In the genomic region with DNA sequence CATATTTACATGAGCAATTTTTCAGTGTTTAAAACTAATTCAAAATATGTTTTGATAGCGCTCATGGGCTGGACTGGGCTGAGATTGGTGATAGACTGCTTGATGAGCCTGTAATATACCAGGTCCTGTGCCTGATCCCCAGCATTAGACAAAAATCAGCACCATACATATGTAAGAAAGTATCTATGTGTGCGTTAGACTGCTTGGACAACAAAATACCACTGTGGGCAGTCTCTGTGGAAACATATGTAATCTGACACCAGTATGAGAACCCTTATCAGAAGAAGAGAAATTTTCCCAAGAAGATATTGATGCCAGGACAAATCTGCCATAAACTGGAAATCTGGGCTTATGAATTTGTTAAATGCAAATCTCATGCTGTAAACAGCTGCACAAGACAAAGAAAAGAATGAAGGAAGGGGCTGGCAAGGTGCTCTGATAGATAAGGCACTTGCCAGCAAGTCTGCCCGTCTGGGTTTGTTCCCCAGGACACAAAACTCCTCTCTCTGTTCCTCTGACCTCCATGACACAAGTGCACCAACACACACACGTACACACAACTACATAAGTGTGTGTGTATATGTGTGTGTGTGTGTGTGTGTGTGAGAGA, we compare ENCODE assay signal across 14 mouse cellular contexts. TPM values are rescaled to one million over a fixed set of nuclear protein-coding genes. Genes with fewer than 3 reads are reported as not detected.
DNase-seq lines count a peak whose midpoint lies in the region; ATAC-seq and TF ChIP-seq lines count a peak whose summit lies in the region.
"Had no signal": no experiment of that assay in that cellular context is flagged by ENCODE, and none has a peak within 500 bp of the region (broad histone marks: within the 10 kb centered on the region; RNA-seq: fewer than 3 reads in every experiment).

No protein-coding gene starts in this region.

- TF ChIP-seq POLR2A in heart, adult 2 months (IDR thresholded peaks at IDR 0.05; ENCODE audit: insufficient read depth, low read depth, low read length) = no peak
- TF ChIP-seq POLR2A in lung, adult 2 months (IDR thresholded peaks at IDR 0.05; ENCODE audit: borderline replicate concordance, extremely low read depth, low read depth, low read length) = no peak

- 35% methylated on average over 4 of the region's 4 CpGs for WGBS in heart, adult 2 months
- WGBS in lung, adult 2 months = 32% methylated on average over 4 of the region's 4 CpGs
- 50% methylated on average over 4 of the region's 4 CpGs for WGBS in liver, postnatal 0 days (ENCODE audit: insufficient replicate concordance)

- no peaks in the 10 kb centered on the region for H3K9me3 ChIP-seq in liver, postnatal 0 days (ENCODE audit: low read length)
- H3K9me3 ChIP-seq: forebrain, embryonic 15.5 days; hindbrain, embryonic 15.5 days had no signal

- H3K9ac ChIP-seq in heart, adult 2 months (ENCODE audit: low read depth, low read length) = 0 out of 2 replicates have a peak overlapping the region, but pooled peaks have one; percentile 52
- no peak overlapping the region for H3K9ac ChIP-seq in liver, postnatal 0 days (replicated peaks)
- H3K9ac ChIP-seq: forebrain, embryonic 15.5 days; hindbrain, embryonic 15.5 days had no signal

- peak overlapping the region; percentile 71 for H3K27ac ChIP-seq in heart, adult 2 months
- H3K27ac ChIP-seq in liver, postnatal 0 days (ENCODE audit: low read depth) = peak overlapping the region; percentile 73
- H3K27ac ChIP-seq: forebrain, embryonic 15.5 days; hindbrain, embryonic 15.5 days had no signal

- no peak for DNase-seq in heart, adult 2 months
- DNase-seq in heart, postnatal 4 days = no peak
- DNase-seq in lung, adult 2 months = no peak
- no peak for DNase-seq in lung, postnatal 4 days
- DNase-seq in MEL-GATA-1-ER (ENCODE audit: extremely low read depth, low read depth) = peak; percentile 72
- DNase-seq in liver, postnatal 0 days = no peak
- no peak for DNase-seq in adrenal gland, adult 8-10 months
- no peak for DNase-seq in right cerebral cortex, adult 2 months (ENCODE audit: low spot score in 2 of 2)
- DNase-seq: cerebellum, adult 8-10 months; embryo, embryonic 11 days; gastrocnemius, postnatal 14 days; kidney, adult 8-10 months had no signal

- H3K27me3 ChIP-seq in heart, adult 2 months (ENCODE audit: control insufficient read depth, insufficient read depth, low read length) = no peaks in the 10 kb centered on the region
- H3K27me3 ChIP-seq in liver, postnatal 0 days (ENCODE audit: insufficient read depth, low read length) = no peaks in the 10 kb centered on the region
- H3K27me3 ChIP-seq: forebrain, embryonic 15.5 days; hindbrain, embryonic 15.5 days had no signal

- ATAC-seq in liver, postnatal 0 days = no peak
- ATAC-seq: forebrain, embryonic 15.5 days had no signal

- no peak for TF ChIP-seq EP300 in heart, adult 2 months (IDR thresholded peaks at IDR 0.05; ENCODE audit: insufficient read depth, low read depth, low read length)
- TF ChIP-seq EP300 in liver, postnatal 0 days (IDR thresholded peaks at IDR 0.05; ENCODE audit: low read depth) = no peak

- H3K36me3 ChIP-seq in heart, adult 2 months (ENCODE audit: control insufficient read depth, insufficient read depth, low read length) = peaks cover 44% of the 10 kb centered on the region
- H3K36me3 ChIP-seq in liver, postnatal 0 days (replicated peaks; ENCODE audit: insufficient read depth, low read length) = no peaks in the 10 kb centered on the region
- H3K36me3 ChIP-seq: forebrain, embryonic 15.5 days; hindbrain, embryonic 15.5 days had no signal

- peaks cover 41% of the 10 kb centered on the region for H3K4me1 ChIP-seq in heart, adult 2 months (ENCODE audit: control insufficient read depth, insufficient read depth, low read length)
- peaks cover 36% of the 10 kb centered on the region for H3K4me1 ChIP-seq in lung, adult 2 months (ENCODE audit: control insufficient read depth, insufficient read depth, low read length)
- peaks cover 28% of the 10 kb centered on the region for H3K4me1 ChIP-seq in liver, postnatal 0 days (ENCODE audit: insufficient read depth)

- H3K4me2 ChIP-seq in liver, postnatal 0 days (ENCODE audit: low read depth, low read length) = peak overlapping the region; percentile 30; the same call in 1 of the 2 replicates
- H3K4me2 ChIP-seq: forebrain, embryonic 15.5 days; hindbrain, embryonic 15.5 days had no signal

- H3K4me3 ChIP-seq in heart, adult 2 months = no peak overlapping the region
- peak overlapping the region; percentile 30 for H3K4me3 ChIP-seq in lung, adult 2 months (replicated peaks; ENCODE audit: extremely low read depth, low read depth, low read length)
- no peak overlapping the region; the same call in 1 of the 2 replicates for H3K4me3 ChIP-seq in liver, postnatal 0 days (ENCODE audit: low read depth, low read length)
- H3K4me3 ChIP-seq: forebrain, embryonic 15.5 days; hindbrain, embryonic 15.5 days had no signal

- no peak for TF ChIP-seq CTCF in heart, adult 2 months (IDR thresholded peaks at IDR 0.05)
- TF ChIP-seq CTCF in lung, adult 2 months (IDR thresholded peaks at IDR 0.05; ENCODE audit: insufficient read depth, low read length) = no peak
- no peak for TF ChIP-seq CTCF in liver, postnatal 0 days (IDR thresholded peaks at IDR 0.05; ENCODE audit: low read depth)

- intact Hi-C loops in heart, adult 2 months (cut with DNase I) = no loop called here

- H3K79me2 ChIP-seq in heart, adult 2 months (replicated peaks; ENCODE audit: control insufficient read depth, insufficient read depth, low read length) = peaks cover 13% of the 10 kb centered on the region

RNA-seq across cellular contexts. Expression of gene Rapgef2, which starts 47.8 kb away (rescaled TPM):
- total RNA-seq in heart, adult 2 months (2021) = 10 to 100 TPM; 31.7 to 36.2 TPM
- polyA plus RNA-seq in heart, adult 2 months (2012; rRNA removed) = 10.6 and 15.4 TPM in 2 replicates
- total RNA-seq in heart, postnatal 4 days (2021) = 10 to 100 TPM; 37.0 to 40.6 TPM
- polyA plus RNA-seq in lung, adult 2 months (2012; rRNA removed) = 14.3 and 17.3 TPM in 2 replicates
- 1.8 TPM in 2 replicates for polyA plus RNA-seq in liver, postnatal 0 days (2015; fragmentation: Nextera tagmentation; extraction: Ambion mirVana)
- 10 to 100 TPM; 21.3 to 32.2 (median 26.2) TPM for total RNA-seq in adrenal gland, adult 8-10 months (2022)
